Mouse (Mus musculus): ENCODE measurements around the gene Rab3il1. TPM values are rescaled to one million over a fixed set of nuclear protein-coding genes. Genes with fewer than 3 reads are reported as not detected.

The Rab3il1 gene
- total and polyA plus RNA-seq, 3 experiments = 0.04 TPM; not detected in 2

GRCm38 (mm10) chr19:10029746-10030145 lies 28.3 kb downstream of the Rab3il1 start (continued):
- no peak for TF ChIP-seq ZKSCAN1 (IDR thresholded peaks at IDR 0.05; ENCODE audit: borderline replicate concordance, low read depth, low read length)
- no peak for TF ChIP-seq USF2 (conservative IDR thresholded peaks at IDR 0.05; ENCODE audit: low read depth, low read length)
- no peak for TF ChIP-seq ELF1 (IDR thresholded peaks at IDR 0.05; ENCODE audit: low read depth, low read length)

GRCm38 (mm10) chr19:10033211-10033973 lies 31.9 kb downstream of the Rab3il1 start:
- Histone ChIP-seq H3K9ac (ENCODE audit: insufficient read depth, low read depth) (no peak overlapping the region), H3K4me3 (replicated peaks in 1 of 3; ENCODE audit: low read depth in 2 of 3, low read length in 2 of 3, poor library complexity in 1 of 3) (no peak overlapping the region), H3K36me3 (replicated peaks in 1 of 2; ENCODE audit: control insufficient read depth in 1 of 2, insufficient read depth in 1 of 2, low read length in 1 of 2) (no peaks in the 10 kb centered on the region), H3K79me2 (replicated peaks; ENCODE audit: control insufficient read depth, extremely low read depth, insufficient read depth, poor library complexity, severe bottlenecking) (no peaks in the 10 kb centered on the region), H3K27ac (ENCODE audit: insufficient read depth, low read depth) (no peak overlapping the region), H3K27me3 (replicated peaks) (peaks cover 57% of the 10 kb centered on the region), H3K4me1 (ENCODE audit: control insufficient read depth in 1 of 2, insufficient read depth in 2 of 2) (no peaks in the 10 kb centered on the region), H3K9me3 (replicated peaks; ENCODE audit: low read length) (no peaks in the 10 kb centered on the region), H3K4me2 (ENCODE audit: insufficient read depth, low read depth, poor library complexity, severe bottlenecking) (no peak overlapping the region)
- DNase-seq (ENCODE audit: extremely low read depth) = peak; percentile 69
- dilution Hi-C loops (cut with MboI; ENCODE audit: extremely low pct_ligation_motif_present, extremely low pct_unique_long_range_greater_than_20kb, low sequenced_read_pairs) (no loop called here), in situ Hi-C loops (cut with MboI; ENCODE audit: low pct_ligation_motif_present, low pct_unique_long_range_greater_than_20kb, low sequenced_read_pairs) (loop anchor here (5.0 to 10.0 kb wide), 2 partner anchors 41 to 171 kb away; partner anchors contain the start of genes Fen1 and Tmem258)
- TF ChIP-seq RAD21 (IDR thresholded peaks at IDR 0.05; ENCODE audit: low read depth, low read length) = peak; percentile 66
- TF ChIP-seq SMC3 (IDR thresholded peaks at IDR 0.05; ENCODE audit: low read depth, low read length) = peak; percentile 88
- TF ChIP-seq CTCF (conservative IDR thresholded peaks at IDR 0.05 in 1 of 2, IDR thresholded peaks at IDR 0.05 in 1 of 2; ENCODE audit: low read depth in 2 of 2, low read length in 2 of 2) = peak; percentile 86 to 87
- TF ChIP-seq ELF1 (IDR thresholded peaks at IDR 0.05; ENCODE audit: low read depth, low read length) = no peak

DNA sequence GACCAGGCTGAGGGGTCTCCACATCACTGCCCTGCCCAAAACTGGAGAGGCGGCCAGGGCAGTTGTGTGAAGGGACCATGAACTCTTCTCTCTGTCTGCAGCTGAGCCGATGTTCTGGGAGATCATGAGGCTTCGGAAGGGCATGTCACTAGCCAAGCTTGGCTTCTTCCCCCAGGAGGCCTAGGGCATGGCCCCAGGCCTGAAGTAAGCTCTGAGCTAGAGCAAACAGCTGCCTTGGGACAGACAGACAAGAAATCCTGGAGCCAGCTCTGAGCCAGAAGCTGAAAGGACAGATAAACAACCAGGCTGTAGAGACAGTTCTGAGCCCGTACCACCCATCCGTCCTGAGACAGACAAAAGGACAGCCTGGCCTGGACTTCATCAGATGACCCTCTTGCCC lies 32.9 kb downstream of the Rab3il1 start:
- TF ChIP-seq ETS1 (conservative IDR thresholded peaks at IDR 0.05; ENCODE audit: low read depth, low read length) = no peak
- no peak for TF ChIP-seq BHLHE40 (IDR thresholded peaks at IDR 0.05; ENCODE audit: low read depth, low read length)
- TF ChIP-seq MEF2A (IDR thresholded peaks at IDR 0.05; ENCODE audit: borderline replicate concordance, low read depth, low read length) = no peak
- no peak for TF ChIP-seq POLR2AphosphoS2 (IDR thresholded peaks at IDR 0.05; ENCODE audit: low read depth, low read length)
- no peak for TF ChIP-seq SMC3 (IDR thresholded peaks at IDR 0.05; ENCODE audit: low read depth, low read length)
- no peak for TF ChIP-seq GABPA (IDR thresholded peaks at IDR 0.05; ENCODE audit: insufficient replicate concordance, low read depth, low read length)
- TF ChIP-seq CHD1 (IDR thresholded peaks at IDR 0.05; ENCODE audit: low read depth, low read length) = no peak
- TF ChIP-seq HCFC1 (IDR thresholded peaks at IDR 0.05; ENCODE audit: low read depth, low read length) = no peak
- no peak for TF ChIP-seq USF1 (IDR thresholded peaks at IDR 0.05; ENCODE audit: low read depth, low read length)
- TF ChIP-seq PAX5 (IDR thresholded peaks at IDR 0.05; ENCODE audit: low read length) = no peak
- TF ChIP-seq MXI1 (IDR thresholded peaks at IDR 0.05; ENCODE audit: low read depth, low read length) = no peak
- no peak for TF ChIP-seq TCF12 (IDR thresholded peaks at IDR 0.05; ENCODE audit: low read depth, low read length)
- Histone ChIP-seq H3K9ac (ENCODE audit: insufficient read depth, low read depth) (no peak overlapping the region), H3K4me3 (replicated peaks in 1 of 3; ENCODE audit: low read depth in 2 of 3, low read length in 2 of 3, poor library complexity in 1 of 3) (no peak overlapping the region), H3K27ac (ENCODE audit: insufficient read depth, low read depth) (no peak overlapping the region), H3K79me2 (replicated peaks; ENCODE audit: control insufficient read depth, extremely low read depth, insufficient read depth, poor library complexity, severe bottlenecking) (no peaks in the 10 kb centered on the region), H3K36me3 (replicated peaks in 1 of 2; ENCODE audit: control insufficient read depth in 1 of 2, insufficient read depth in 1 of 2, low read length in 1 of 2) (no peaks in the 10 kb centered on the region), H3K4me1 (ENCODE audit: control insufficient read depth in 1 of 2, insufficient read depth in 2 of 2) (no peaks in the 10 kb centered on the region), H3K9me3 (replicated peaks; ENCODE audit: low read length) (no peaks in the 10 kb centered on the region), H3K4me2 (ENCODE audit: insufficient read depth, low read depth, poor library complexity, severe bottlenecking) (no peak overlapping the region), H3K27me3 (replicated peaks) (peaks cover 53% of the 10 kb centered on the region)
- no peak for DNase-seq (ENCODE audit: extremely low read depth)
- dilution Hi-C loops (cut with MboI; ENCODE audit: extremely low pct_ligation_motif_present, extremely low pct_unique_long_range_greater_than_20kb, low sequenced_read_pairs) (no loop called here), in situ Hi-C loops (cut with MboI; ENCODE audit: low pct_ligation_motif_present, low pct_unique_long_range_greater_than_20kb, low sequenced_read_pairs) (loop anchor here (5.0 to 10.0 kb wide), 2 partner anchors 42 to 170 kb away; partner anchors contain the start of genes Fen1 and Tmem258)
